Mouse (Mus musculus) liver, adult (tissue): ENCODE measurements around the gene Atp2b1.

Experiments
- GATA4 ChIP-seq: IDR thresholded peaks from 2 replicates; pipeline ENCODE4 v1.6.1; 2014; ENCODE audit warnings: mild to moderate bottlenecking, low read length; ENCODE audit not compliant: insufficient replicate concordance

The Atp2b1 gene

GRCm38 (mm10) chr10:99033830-99034828, 119.9 kb downstream of the Atp2b1 start:
- TF ChIP-seq GATA4, result no peak

DNA sequence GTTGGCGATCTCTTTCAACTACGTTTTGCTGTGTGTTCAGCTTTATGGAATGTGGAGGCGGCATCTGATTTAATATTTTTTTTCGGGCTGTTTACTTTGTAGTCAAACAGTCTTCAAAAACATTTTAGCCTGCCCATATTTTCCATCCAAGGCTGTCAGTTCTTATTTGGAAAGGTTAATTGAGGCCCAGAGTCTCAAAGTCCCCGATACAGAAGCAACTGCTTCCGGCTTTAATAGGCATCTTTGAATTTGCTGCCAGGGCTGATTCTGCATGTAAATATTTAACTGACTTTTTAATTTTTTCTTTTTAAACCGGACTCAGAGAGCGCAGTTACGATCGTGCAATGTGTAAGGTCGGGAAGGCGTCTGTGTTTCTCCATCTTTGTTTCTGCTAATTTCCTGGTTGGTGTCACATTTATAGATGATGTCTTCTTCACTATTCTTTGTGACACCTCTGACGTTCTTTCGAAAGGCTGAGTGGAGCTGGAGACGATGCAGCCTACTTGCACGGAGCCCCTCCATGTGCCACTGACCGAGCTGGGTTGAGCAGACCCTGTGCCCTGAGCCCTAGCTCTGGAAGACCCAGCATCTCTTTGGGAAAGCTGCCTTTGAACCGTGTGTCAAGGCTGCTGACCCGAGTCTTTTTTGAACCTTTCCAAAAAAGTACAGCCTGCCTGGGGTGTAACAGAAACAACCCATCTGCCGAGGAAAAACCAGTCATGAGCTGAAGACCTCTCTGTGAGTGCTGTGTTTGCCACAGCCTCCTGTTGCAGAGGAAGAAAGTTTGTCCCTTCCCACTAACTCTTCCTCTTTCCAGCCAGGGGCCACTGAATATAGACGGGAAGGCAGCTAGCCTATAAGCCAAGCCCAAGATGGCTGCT, 123.2 kb downstream of the Atp2b1 start:
- no peak for TF ChIP-seq GATA4

DNA sequence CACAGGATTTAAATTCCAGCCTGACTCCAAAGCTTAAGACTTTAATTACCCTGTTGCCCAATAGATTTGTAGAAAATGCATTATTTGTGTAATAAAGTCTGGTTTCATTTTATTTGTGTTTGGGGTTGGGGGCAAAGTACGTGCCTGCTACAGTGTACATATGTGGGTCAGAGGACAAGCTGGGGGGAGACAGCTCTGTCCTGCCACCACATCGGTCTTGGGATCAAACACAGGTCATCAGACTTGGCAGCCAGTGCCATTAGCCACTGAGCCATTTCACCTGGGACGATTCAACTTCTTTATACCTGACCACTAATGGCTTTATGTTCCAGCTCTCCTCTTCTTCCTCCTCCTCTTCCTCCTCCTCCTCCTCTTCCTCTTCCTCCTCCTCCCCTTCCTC, 124.7 kb downstream of the Atp2b1 start:
- TF ChIP-seq GATA4, result no peak

DNA sequence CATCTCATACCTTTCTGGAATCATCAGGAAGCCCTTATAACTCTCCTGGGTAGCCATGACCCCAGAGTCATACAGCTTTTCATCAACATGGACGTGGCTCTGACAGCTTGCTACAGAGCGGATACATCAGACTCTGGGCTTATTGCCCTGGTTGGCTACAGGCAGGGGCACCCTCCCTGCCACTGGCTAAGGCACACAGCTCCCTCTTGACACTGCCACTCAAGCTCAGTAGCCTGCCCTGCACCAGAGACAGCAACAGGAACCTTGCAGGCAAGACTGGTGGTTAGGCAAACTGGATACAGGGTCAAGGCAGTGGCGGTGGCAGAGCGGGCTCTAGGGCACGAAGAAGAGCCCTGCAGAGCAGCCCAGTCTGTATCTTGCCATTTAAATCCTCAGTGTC, 126.0 kb downstream of the Atp2b1 start:
- TF ChIP-seq GATA4, result no peak

DNA sequence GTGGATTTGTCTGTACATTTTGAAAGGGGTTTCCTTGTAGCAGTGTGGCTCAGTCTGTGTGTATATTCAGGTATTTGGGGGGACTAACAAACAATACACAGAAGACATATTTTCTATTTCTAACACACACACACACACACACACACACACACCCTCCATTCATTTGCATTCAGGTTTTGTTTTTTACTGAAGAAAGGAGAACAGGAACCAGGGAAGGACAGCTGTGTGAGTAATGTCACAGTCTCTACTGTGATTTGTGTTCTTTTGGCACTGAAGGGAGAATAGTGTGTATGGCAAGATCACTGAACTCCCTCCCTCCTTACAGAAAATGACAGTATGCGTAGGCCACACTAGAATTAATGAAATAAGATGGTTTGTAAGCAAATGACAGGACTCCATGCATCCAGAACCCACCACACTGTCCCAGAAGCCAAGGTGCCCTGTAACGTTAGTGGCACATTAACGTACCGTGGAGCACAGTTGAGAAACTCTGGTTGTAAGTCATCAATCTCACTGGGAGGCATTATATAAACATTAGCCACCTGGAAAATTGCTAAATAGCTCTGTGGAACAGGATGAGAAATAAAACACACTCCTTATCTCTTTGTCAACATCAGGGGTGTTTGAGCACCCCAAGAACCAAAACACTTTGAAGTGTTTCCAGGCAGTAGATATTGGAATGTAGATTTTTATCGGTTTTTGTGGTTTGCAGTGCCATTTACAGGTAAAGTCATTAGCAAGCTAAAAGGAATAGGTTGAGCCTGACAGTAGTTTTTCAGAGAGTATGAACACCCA, 132.7 kb downstream of the Atp2b1 start:
- peak; percentile 62; the same call in 1 of the 2 replicates for TF ChIP-seq GATA4

DNA sequence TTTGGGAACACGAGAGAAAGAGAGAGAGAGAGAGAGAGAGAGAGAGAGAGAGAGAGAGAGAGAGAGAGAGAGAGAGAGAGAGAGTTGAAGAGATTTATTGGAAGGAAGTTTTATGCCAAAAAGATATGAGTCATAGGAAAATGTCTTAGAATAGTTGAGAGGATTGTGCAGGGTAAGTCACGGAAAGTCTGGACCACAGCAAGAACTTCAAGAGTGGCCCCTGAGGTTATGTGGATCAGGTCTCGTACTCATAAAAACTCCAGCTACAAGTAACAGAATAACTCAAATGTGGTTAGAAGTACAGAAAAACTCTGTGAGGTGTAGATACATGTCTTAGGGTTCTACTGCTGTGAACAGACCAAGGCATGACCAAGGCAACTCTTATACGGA, 133.3 kb downstream of the Atp2b1 start:
- TF ChIP-seq GATA4, result no peak

DNA sequence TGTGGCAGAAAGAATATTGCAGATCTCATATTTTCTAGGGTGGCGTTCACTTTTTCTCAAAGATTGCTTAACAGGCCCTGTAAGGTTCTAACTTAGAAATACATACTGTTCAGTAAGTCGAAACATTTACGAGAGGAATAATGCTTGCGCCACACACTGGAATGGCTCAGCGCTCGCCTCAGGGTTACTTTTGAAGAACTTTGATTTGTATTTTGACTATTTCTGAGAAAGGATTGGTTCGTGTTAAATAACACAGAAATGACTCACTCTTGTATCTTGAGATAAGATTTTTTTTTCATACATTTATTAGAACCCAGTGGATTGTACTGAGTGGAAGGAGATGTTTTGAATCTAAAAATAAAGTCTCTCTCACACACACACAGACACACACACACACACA, 135.9 kb downstream of the Atp2b1 start:
- TF ChIP-seq GATA4, result no peak

- no peak for TF ChIP-seq GATA4
These were observed 138.9 kb downstream of the Atp2b1 start for GRCm38 (mm10) chr10:99053111-99053510.

GRCm38 (mm10) chr10:99060588-99060987, 146.4 kb downstream of the Atp2b1 start:
- no peak for TF ChIP-seq GATA4

DNA sequence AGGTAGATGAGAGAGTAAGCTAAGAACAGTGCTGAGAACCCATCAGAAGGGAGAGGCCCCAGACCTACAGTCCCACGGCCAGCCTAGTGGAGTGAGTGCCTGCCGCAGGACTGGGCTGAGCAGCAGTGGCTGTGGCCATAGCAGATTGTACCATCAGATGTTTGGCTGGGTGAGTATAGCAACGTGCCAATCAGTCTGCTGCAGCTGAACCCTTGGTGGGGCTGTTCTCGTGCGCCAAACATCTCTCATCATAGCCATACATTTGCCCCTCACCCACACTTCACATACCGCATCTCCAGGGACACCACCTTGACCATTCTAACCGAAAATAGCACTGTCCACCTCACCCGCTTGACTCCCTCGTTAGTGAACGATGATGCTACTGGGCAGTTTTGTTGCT, 147.2 kb downstream of the Atp2b1 start:
- no peak for TF ChIP-seq GATA4

GRCm38 (mm10) chr10:99062546-99062945, 148.3 kb downstream of the Atp2b1 start:
- no peak for TF ChIP-seq GATA4
